In the genomic region with DNA sequence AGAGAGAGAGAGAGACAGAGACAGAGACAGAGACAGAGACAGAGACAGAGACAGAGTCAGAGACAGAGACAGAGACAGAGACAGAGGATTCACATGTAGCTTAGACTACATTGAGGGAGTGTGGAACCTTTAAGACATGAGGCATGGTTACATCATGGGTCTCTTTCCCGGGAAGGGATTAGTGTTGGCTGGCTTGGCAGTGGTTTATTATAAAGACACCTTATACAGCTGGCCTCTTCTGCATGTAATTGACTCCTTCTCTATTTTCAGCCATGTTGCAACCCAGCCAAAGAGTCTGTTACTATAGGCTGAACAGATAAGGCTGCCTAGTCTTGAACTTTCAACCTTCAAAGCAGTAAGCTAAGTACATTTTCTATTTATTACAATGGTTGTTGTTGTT, we compare ENCODE assay signal across 23 mouse cellular contexts. TPM values are rescaled to one million over a fixed set of nuclear protein-coding genes. Genes with fewer than 3 reads are reported as not detected.
DNase-seq lines count a peak whose midpoint lies in the region; ATAC-seq and TF ChIP-seq lines count a peak whose summit lies in the region.
"Had no signal": no experiment of that assay in that cellular context is flagged by ENCODE, and none has a peak within 500 bp of the region (broad histone marks: within the 10 kb centered on the region; RNA-seq: fewer than 3 reads in every experiment).

No protein-coding gene starts in this region.

- no peak overlapping the region for H3K4me3 ChIP-seq in embryonic facial prominence, embryonic 14.5 days (ENCODE audit: low read depth, low read length)
- H3K4me3 ChIP-seq in embryonic facial prominence, embryonic 10.5 days, result no peak overlapping the region
- no peak overlapping the region for H3K4me3 ChIP-seq in lung, postnatal 0 days (ENCODE audit: low read depth, low read length)
- no peak overlapping the region for H3K4me3 ChIP-seq in macrophage (ENCODE audit: inconsistent target)
- H3K4me3 ChIP-seq: embryonic facial prominence, embryonic 13.5 days; forebrain, embryonic 10.5 days; forebrain, embryonic 15.5 days; heart, embryonic 10.5 days; hindbrain, embryonic 12.5 days had no signal

- DNase-seq in embryonic facial prominence, embryonic 14.5 days (ENCODE audit: low spot score), result no peak
- no peak for DNase-seq in embryonic facial prominence, embryonic 10.5 days (ENCODE audit: low spot score)
- DNase-seq in lung, postnatal 0 days (ENCODE audit: low spot score), result peak; percentile 47
- DNase-seq in lung, postnatal 10 days, result no peak
- no peak for DNase-seq in kidney, postnatal 14 days
- no peak for DNase-seq in layer of hippocampus, adult 9-10 months (ENCODE audit: low spot score)
- DNase-seq: adrenal gland, adult 8-10 months; adrenal gland, postnatal 36 days; cerebellum, adult 11 months; cerebellum, adult 9-10 months; cerebellum, postnatal 25 days; gastrocnemius, postnatal 25 days; heart, adult 18-20 months; heart, postnatal 10 days; heart, postnatal 4 days had no signal

- no peaks in the 10 kb centered on the region for H3K79me2 ChIP-seq in macrophage (ENCODE audit: inconsistent target)

- H3K4me2 ChIP-seq in embryonic facial prominence, embryonic 14.5 days (ENCODE audit: low read depth, low read length), result no peak overlapping the region
- no peak overlapping the region for H3K4me2 ChIP-seq in lung, postnatal 0 days (replicated peaks; ENCODE audit: low read depth, low read length)
- H3K4me2 ChIP-seq: embryonic facial prominence, embryonic 13.5 days; forebrain, embryonic 15.5 days; hindbrain, embryonic 12.5 days had no signal

- no peak for TF ChIP-seq EP300 in lung, postnatal 0 days (IDR thresholded peaks at IDR 0.05)

- no peak overlapping the region for H3K9ac ChIP-seq in embryonic facial prominence, embryonic 14.5 days (ENCODE audit: low read depth, low read length)
- no peak overlapping the region for H3K9ac ChIP-seq in lung, postnatal 0 days (replicated peaks; ENCODE audit: low read depth)
- H3K9ac ChIP-seq: embryonic facial prominence, embryonic 13.5 days; forebrain, embryonic 15.5 days; hindbrain, embryonic 12.5 days had no signal

- no peak overlapping the region for H3K27ac ChIP-seq in embryonic facial prominence, embryonic 14.5 days (replicated peaks; ENCODE audit: low read depth, low read length)
- H3K27ac ChIP-seq in embryonic facial prominence, embryonic 10.5 days (replicated peaks), result no peak overlapping the region
- no peak overlapping the region for H3K27ac ChIP-seq in lung, postnatal 0 days (ENCODE audit: low read length)
- H3K27ac ChIP-seq in macrophage, result peak overlapping the region; percentile 68
- H3K27ac ChIP-seq: embryonic facial prominence, embryonic 13.5 days; forebrain, embryonic 10.5 days; forebrain, embryonic 15.5 days; heart, embryonic 10.5 days; hindbrain, embryonic 12.5 days had no signal

- H3K27me3 ChIP-seq in embryonic facial prominence, embryonic 14.5 days (replicated peaks; ENCODE audit: control insufficient read depth, insufficient read depth, low read length), result no peaks in the 10 kb centered on the region
- H3K27me3 ChIP-seq in embryonic facial prominence, embryonic 10.5 days (replicated peaks; ENCODE audit: low read depth, poor library complexity, severe bottlenecking), result 0 out of 2 replicates have a peak, but pooled peaks cover 4% of the 10 kb centered on the region
- H3K27me3 ChIP-seq in lung, postnatal 0 days (replicated peaks; ENCODE audit: insufficient read depth, low read length), result no peaks in the 10 kb centered on the region
- H3K27me3 ChIP-seq: embryonic facial prominence, embryonic 13.5 days; forebrain, embryonic 15.5 days; hindbrain, embryonic 12.5 days had no signal

- H3K36me3 ChIP-seq in embryonic facial prominence, embryonic 14.5 days (ENCODE audit: control insufficient read depth, insufficient read depth, low read length), result no peaks in the 10 kb centered on the region
- no peaks in the 10 kb centered on the region for H3K36me3 ChIP-seq in embryonic facial prominence, embryonic 10.5 days (replicated peaks)
- H3K36me3 ChIP-seq in lung, postnatal 0 days (ENCODE audit: insufficient read depth, low read length), result no peaks in the 10 kb centered on the region
- no peaks in the 10 kb centered on the region for H3K36me3 ChIP-seq in macrophage (ENCODE audit: inconsistent target)
- H3K36me3 ChIP-seq: embryonic facial prominence, embryonic 13.5 days; forebrain, embryonic 10.5 days; forebrain, embryonic 15.5 days; hindbrain, embryonic 12.5 days had no signal

- TF ChIP-seq CTCF in lung, postnatal 0 days (IDR thresholded peaks at IDR 0.05), result no peak

- peaks cover 11% of the 10 kb centered on the region for H3K4me1 ChIP-seq in embryonic facial prominence, embryonic 14.5 days (ENCODE audit: control insufficient read depth, insufficient read depth, low read length)
- peaks cover 15% of the 10 kb centered on the region for H3K4me1 ChIP-seq in embryonic facial prominence, embryonic 10.5 days
- H3K4me1 ChIP-seq in lung, postnatal 0 days (ENCODE audit: insufficient read depth, low read depth, low read length), result peaks cover 3% of the 10 kb centered on the region; the same call in 1 of the 2 replicates
- H3K4me1 ChIP-seq: forebrain, embryonic 15.5 days; hindbrain, embryonic 12.5 days had no signal

- WGBS in embryonic facial prominence, embryonic 14.5 days, result 22% methylated on average over 1 of the region's 1 CpGs
- WGBS in embryonic facial prominence, embryonic 10.5 days, result 87% methylated on average over 1 of the region's 1 CpGs
- 54% methylated on average over 1 of the region's 1 CpGs for WGBS in lung, postnatal 0 days
- WGBS in macrophage (ENCODE audit: missing documents), result 73% methylated on average over 1 of the region's 1 CpGs

- no peaks in the 10 kb centered on the region for H3K9me3 ChIP-seq in embryonic facial prominence, embryonic 14.5 days (ENCODE audit: control insufficient read depth, low read length)
- H3K9me3 ChIP-seq in embryonic facial prominence, embryonic 10.5 days, result no peaks in the 10 kb centered on the region
- no peaks in the 10 kb centered on the region for H3K9me3 ChIP-seq in lung, postnatal 0 days (ENCODE audit: low read length)
- H3K9me3 ChIP-seq: embryonic facial prominence, embryonic 13.5 days; forebrain, embryonic 10.5 days; forebrain, embryonic 15.5 days; heart, embryonic 10.5 days; hindbrain, embryonic 12.5 days had no signal

- ATAC-seq in embryonic facial prominence, embryonic 14.5 days (ENCODE audit: low read depth), result peak; percentile 51; the same call in 1 of the 2 replicates
- no peak for ATAC-seq in lung, postnatal 0 days
- ATAC-seq: forebrain, embryonic 15.5 days; hindbrain, embryonic 16.5 days; inflammation-experienced regulatory T-cells, adult 6 months had no signal

RNA-seq across cellular contexts. Expression of a gene that starts 21.1 kb away (rescaled TPM):
- polyA plus RNA-seq in embryonic facial prominence, embryonic 14.5 days (2014; fragmentation: Nextera tagmentation; extraction: Ambion mirVana), result 45.6 and 48.1 TPM in 2 replicates
- polyA plus RNA-seq in embryonic facial prominence, embryonic 10.5 days (2016; fragmentation: Nextera tagmentation; extraction: Ambion mirVana), result 12.9 and 15.2 TPM in 2 replicates
- polyA plus RNA-seq in lung, postnatal 0 days (2015; fragmentation: Nextera tagmentation; extraction: Ambion mirVana), result 19.3 and 19.5 TPM in 2 replicates
- 10 to 100 TPM in 18 of 26 experiments, 1 to 10 TPM in 8; 1.4 to 30.9 (median 18.0) TPM for total RNA-seq in macrophage (2018; cell fraction: chromatin; rRNA removed)
- 10 to 100 TPM; 16.0 to 49.3 (median 30.4) TPM for total RNA-seq in macrophage (2018; cell fraction: cytosol; rRNA removed)
- 10 to 100 TPM; 10.2 to 59.8 (median 28.2) TPM for total RNA-seq in macrophage (2018; cell fraction: nucleus; rRNA removed)
- 26.2 to 48.4 TPM (median 38.0 TPM) in 3 replicates for polyA plus RNA-seq in macrophage (2018)

RNA-seq across cellular contexts. Expression of a gene that starts 52.0 kb away (rescaled TPM):
- 27.6 and 30.2 TPM in 2 replicates for polyA plus RNA-seq in embryonic facial prominence, embryonic 14.5 days (2014; fragmentation: Nextera tagmentation; extraction: Ambion mirVana)
- polyA plus RNA-seq in embryonic facial prominence, embryonic 10.5 days (2016; fragmentation: Nextera tagmentation; extraction: Ambion mirVana), result 5.3 and 6.1 TPM in 2 replicates
- polyA plus RNA-seq in lung, postnatal 0 days (2015; fragmentation: Nextera tagmentation; extraction: Ambion mirVana), result 54.6 and 55.3 TPM in 2 replicates
- 10 to 100 TPM; 26.7 to 84.8 (median 38.4) TPM for total RNA-seq in macrophage (2018; cell fraction: chromatin; rRNA removed)
- 10 to 100 TPM; 48.8 to 89.3 (median 64.4) TPM for total RNA-seq in macrophage (2018; cell fraction: cytosol; rRNA removed)
- 10 to 100 TPM; 34.0 to 69.6 (median 44.3) TPM for total RNA-seq in macrophage (2018; cell fraction: nucleus; rRNA removed)
- 50.5 to 77.1 TPM (median 76.9 TPM) in 3 replicates for polyA plus RNA-seq in macrophage (2018)
